Comparison of ENCODE assay signal across 12 mouse cellular contexts in the genomic region with DNA sequence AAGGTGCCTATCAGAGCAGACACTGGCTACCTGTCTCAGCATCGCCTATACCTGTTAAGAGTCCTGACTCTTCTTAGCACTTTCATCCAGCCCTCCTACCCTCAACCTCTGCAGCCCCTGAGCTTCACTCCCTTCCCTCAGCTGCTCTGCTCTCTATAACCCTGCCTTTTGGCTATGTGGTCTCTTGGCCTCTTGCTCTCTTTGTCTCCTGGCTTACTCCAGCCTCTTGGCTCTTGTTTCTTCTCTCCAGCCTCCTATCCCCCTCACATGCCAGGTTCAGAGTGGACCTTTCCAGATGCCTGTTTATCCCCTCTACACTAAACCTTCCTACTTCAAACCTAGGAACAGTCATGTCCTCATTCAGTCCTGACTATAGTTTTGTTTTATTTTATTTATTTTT. TPM values are rescaled to one million over a fixed set of nuclear protein-coding genes. Genes with fewer than 3 reads are reported as not detected.
DNase-seq lines count a peak whose midpoint lies in the region; ATAC-seq and TF ChIP-seq lines count a peak whose summit lies in the region.
"Had no signal": no experiment of that assay in that cellular context is flagged by ENCODE, and none has a peak within 500 bp of the region (broad histone marks: within the 10 kb centered on the region; RNA-seq: fewer than 3 reads in every experiment).

No protein-coding gene starts in this region.

- H3K9me3 ChIP-seq in forebrain, embryonic 10.5 days, result no peaks in the 10 kb centered on the region
- no peaks in the 10 kb centered on the region for H3K9me3 ChIP-seq in forebrain, embryonic 16.5 days (ENCODE audit: control insufficient read depth, low read length)
- no peaks in the 10 kb centered on the region for H3K9me3 ChIP-seq in hindbrain, embryonic 15.5 days
- H3K9me3 ChIP-seq in hindbrain, embryonic 11.5 days (ENCODE audit: control insufficient read depth, low read length), result no peaks in the 10 kb centered on the region
- no peaks in the 10 kb centered on the region for H3K9me3 ChIP-seq in embryonic facial prominence, embryonic 14.5 days (ENCODE audit: control insufficient read depth, low read length)
- no peaks in the 10 kb centered on the region for H3K9me3 ChIP-seq in liver, postnatal 0 days (ENCODE audit: low read length)
- H3K9me3 ChIP-seq: forebrain, embryonic 12.5 days had no signal

- TF ChIP-seq EP300 in liver, postnatal 0 days (IDR thresholded peaks at IDR 0.05; ENCODE audit: low read depth), result no peak

- H3K27me3 ChIP-seq in forebrain, embryonic 10.5 days (ENCODE audit: poor library complexity, severe bottlenecking), result peaks cover 10% of the 10 kb centered on the region
- H3K27me3 ChIP-seq in forebrain, embryonic 16.5 days (replicated peaks; ENCODE audit: control insufficient read depth, insufficient read depth, low read length), result 0 out of 2 replicates have a peak, but pooled peaks cover 3% of the 10 kb centered on the region
- peaks cover 2% of the 10 kb centered on the region; the same call in 1 of the 2 replicates for H3K27me3 ChIP-seq in hindbrain, embryonic 15.5 days
- no peaks in the 10 kb centered on the region for H3K27me3 ChIP-seq in hindbrain, embryonic 11.5 days (ENCODE audit: control insufficient read depth, insufficient read depth, low read length)
- 0 out of 2 replicates have a peak, but pooled peaks cover 3% of the 10 kb centered on the region for H3K27me3 ChIP-seq in embryonic facial prominence, embryonic 14.5 days (replicated peaks; ENCODE audit: control insufficient read depth, insufficient read depth, low read length)
- H3K27me3 ChIP-seq in liver, postnatal 0 days (ENCODE audit: insufficient read depth, low read length), result 0 out of 2 replicates have a peak, but pooled peaks cover 2% of the 10 kb centered on the region

- peaks cover 31% of the 10 kb centered on the region for H3K36me3 ChIP-seq in forebrain, embryonic 10.5 days (replicated peaks)
- no peaks in the 10 kb centered on the region for H3K36me3 ChIP-seq in forebrain, embryonic 16.5 days (ENCODE audit: control insufficient read depth, insufficient read depth)
- no peaks in the 10 kb centered on the region for H3K36me3 ChIP-seq in hindbrain, embryonic 15.5 days
- H3K36me3 ChIP-seq in hindbrain, embryonic 11.5 days (ENCODE audit: control insufficient read depth, insufficient read depth, low read length), result no peaks in the 10 kb centered on the region
- 0 out of 2 replicates have a peak, but pooled peaks cover 8% of the 10 kb centered on the region for H3K36me3 ChIP-seq in embryonic facial prominence, embryonic 14.5 days (ENCODE audit: control insufficient read depth, insufficient read depth, low read length)
- 0 out of 2 replicates have a peak, but pooled peaks cover 3% of the 10 kb centered on the region for H3K36me3 ChIP-seq in liver, postnatal 0 days (replicated peaks; ENCODE audit: insufficient read depth, low read length)

- H3K27ac ChIP-seq in forebrain, embryonic 10.5 days, result 0 out of 2 replicates have a peak overlapping the region, but pooled peaks have one; percentile 8
- H3K27ac ChIP-seq in forebrain, embryonic 16.5 days (ENCODE audit: low read length), result no peak overlapping the region
- H3K27ac ChIP-seq in hindbrain, embryonic 15.5 days (replicated peaks), result no peak overlapping the region
- H3K27ac ChIP-seq in hindbrain, embryonic 11.5 days (ENCODE audit: low read depth, low read length), result no peak overlapping the region
- H3K27ac ChIP-seq in embryonic facial prominence, embryonic 14.5 days (replicated peaks; ENCODE audit: low read depth, low read length), result no peak overlapping the region
- 0 out of 2 replicates have a peak overlapping the region, but pooled peaks have one; percentile 25 for H3K27ac ChIP-seq in liver, postnatal 0 days (ENCODE audit: low read depth)
- H3K27ac ChIP-seq: forebrain, embryonic 12.5 days had no signal

- no peak for ATAC-seq in forebrain, embryonic 16.5 days
- ATAC-seq in hindbrain, embryonic 15.5 days (ENCODE audit: low FRiP score, low read depth), result no peak
- ATAC-seq in hindbrain, embryonic 11.5 days (ENCODE audit: low FRiP score), result no peak
- no peak for ATAC-seq in embryonic facial prominence, embryonic 14.5 days (ENCODE audit: low read depth)
- no peak for ATAC-seq in liver, postnatal 0 days
- ATAC-seq: inflammation-experienced regulatory T-cells, adult 6 months had no signal

- H3K4me2 ChIP-seq in forebrain, embryonic 16.5 days (ENCODE audit: low read length), result no peak overlapping the region
- peak overlapping the region; percentile 70 for H3K4me2 ChIP-seq in hindbrain, embryonic 15.5 days
- H3K4me2 ChIP-seq in hindbrain, embryonic 11.5 days (replicated peaks; ENCODE audit: low read depth, low read length), result no peak overlapping the region
- peak overlapping the region; percentile 82 for H3K4me2 ChIP-seq in embryonic facial prominence, embryonic 14.5 days (ENCODE audit: low read depth, low read length)
- H3K4me2 ChIP-seq in liver, postnatal 0 days (ENCODE audit: low read depth, low read length), result peak overlapping the region; percentile 97; the same call in 1 of the 2 replicates

- no peak overlapping the region for H3K9ac ChIP-seq in forebrain, embryonic 16.5 days (replicated peaks; ENCODE audit: low read depth, low read length)
- H3K9ac ChIP-seq in hindbrain, embryonic 15.5 days, result no peak overlapping the region
- H3K9ac ChIP-seq in hindbrain, embryonic 11.5 days (ENCODE audit: low read depth, low read length), result no peak overlapping the region
- no peak overlapping the region for H3K9ac ChIP-seq in embryonic facial prominence, embryonic 14.5 days (ENCODE audit: low read depth, low read length)
- H3K9ac ChIP-seq in liver, postnatal 0 days (replicated peaks), result no peak overlapping the region
- H3K9ac ChIP-seq: forebrain, embryonic 12.5 days had no signal

- TF ChIP-seq CTCF in liver, postnatal 0 days (IDR thresholded peaks at IDR 0.05; ENCODE audit: low read depth), result no peak

- WGBS in forebrain, embryonic 10.5 days, result 97% methylated on average over 1 of the region's 1 CpGs
- WGBS in forebrain, embryonic 16.5 days, result 100% methylated on average over 1 of the region's 1 CpGs
- WGBS in hindbrain, embryonic 15.5 days, result 89% methylated on average over 1 of the region's 1 CpGs
- whole genome bisulfite sequencing in hindbrain, embryonic 11.5 days, result 95% methylated on average over 1 of the region's 1 CpGs
- 93% methylated on average over 1 of the region's 1 CpGs for WGBS in embryonic facial prominence, embryonic 14.5 days
- 88% methylated on average over 1 of the region's 1 CpGs for WGBS in liver, postnatal 0 days (ENCODE audit: insufficient replicate concordance)

- H3K4me1 ChIP-seq in forebrain, embryonic 10.5 days, result peaks cover 41% of the 10 kb centered on the region
- H3K4me1 ChIP-seq in forebrain, embryonic 16.5 days (replicated peaks; ENCODE audit: control insufficient read depth, insufficient read depth, low read length), result peaks cover 24% of the 10 kb centered on the region
- H3K4me1 ChIP-seq in hindbrain, embryonic 15.5 days (replicated peaks), result peaks cover 29% of the 10 kb centered on the region
- H3K4me1 ChIP-seq in hindbrain, embryonic 11.5 days (replicated peaks; ENCODE audit: control insufficient read depth, insufficient read depth, low read length), result no peaks in the 10 kb centered on the region
- peaks cover 32% of the 10 kb centered on the region for H3K4me1 ChIP-seq in embryonic facial prominence, embryonic 14.5 days (ENCODE audit: control insufficient read depth, insufficient read depth, low read length)
- peaks cover 27% of the 10 kb centered on the region for H3K4me1 ChIP-seq in liver, postnatal 0 days (ENCODE audit: insufficient read depth)

- H3K4me3 ChIP-seq in forebrain, embryonic 10.5 days, result no peak overlapping the region; the same call in 1 of the 2 replicates
- H3K4me3 ChIP-seq in forebrain, embryonic 16.5 days (replicated peaks; ENCODE audit: low read length), result no peak overlapping the region
- H3K4me3 ChIP-seq in hindbrain, embryonic 15.5 days, result no peak overlapping the region
- H3K4me3 ChIP-seq in hindbrain, embryonic 11.5 days (ENCODE audit: low read depth, low read length), result no peak overlapping the region
- H3K4me3 ChIP-seq in embryonic facial prominence, embryonic 14.5 days (ENCODE audit: low read depth, low read length), result no peak overlapping the region
- no peak overlapping the region for H3K4me3 ChIP-seq in liver, postnatal 0 days (ENCODE audit: low read depth, low read length)
- H3K4me3 ChIP-seq: forebrain, embryonic 12.5 days had no signal

- no peak for DNase-seq in forebrain, embryonic 10.5 days (ENCODE audit: extremely low spot score, low spot score)
- DNase-seq in hindbrain, embryonic 11.5 days (ENCODE audit: low spot score), result no peak
- no peak for DNase-seq in embryonic facial prominence, embryonic 14.5 days (ENCODE audit: low spot score)
- no peak for DNase-seq in liver, postnatal 0 days
- no peak for DNase-seq in adrenal gland, postnatal 10 days
- DNase-seq in ovary, adult 18-20 months (ENCODE audit: low spot score), result no peak
- DNase-seq: left cerebral cortex, postnatal 4 days; right cerebral cortex, adult 18-20 months had no signal

RNA-seq across cellular contexts. Expression of a gene that starts 2.6 kb away (rescaled TPM):
- 1.4 TPM in 1 of 2 replicates, not detected in the other for polyA plus RNA-seq in forebrain, embryonic 10.5 days (2016; fragmentation: Nextera tagmentation; extraction: Ambion mirVana)
- not detected in 2 replicates for polyA plus RNA-seq in forebrain, embryonic 16.5 days (2015; fragmentation: Nextera tagmentation; extraction: Ambion mirVana)
- polyA plus RNA-seq in hindbrain, embryonic 15.5 days (2015; fragmentation: Nextera tagmentation; extraction: Ambion mirVana), result 0.82 and 1.2 TPM in 2 replicates
- 1.0 TPM in 1 of 2 replicates, not detected in the other for polyA plus RNA-seq in hindbrain, embryonic 11.5 days (2014; fragmentation: Nextera tagmentation; extraction: Ambion mirVana)
- 2.1 and 2.9 TPM in 2 replicates for polyA plus RNA-seq in embryonic facial prominence, embryonic 14.5 days (2014; fragmentation: Nextera tagmentation; extraction: Ambion mirVana)
- polyA plus RNA-seq in liver, postnatal 0 days (2015; fragmentation: Nextera tagmentation; extraction: Ambion mirVana), result 0.79 and 1.1 TPM in 2 replicates
- total RNA-seq in adrenal gland, postnatal 10 days (2021), result 1 to 10 TPM in 1 of 2 experiments, under 1 TPM in 1; 0.66 to 1.2 TPM
- total RNA-seq: left cerebral cortex, postnatal 4 days had no signal
- polyA plus RNA-seq: forebrain, embryonic 12.5 days; inflammation-experienced regulatory T-cells, adult 6 months had no signal

RNA-seq across cellular contexts. Expression of a gene that starts 3.1 kb away (rescaled TPM):
- polyA plus RNA-seq in forebrain, embryonic 10.5 days (2016; fragmentation: Nextera tagmentation; extraction: Ambion mirVana), result 67.3 and 68.7 TPM in 2 replicates
- 56.7 and 70.2 TPM in 2 replicates for polyA plus RNA-seq in forebrain, embryonic 16.5 days (2015; fragmentation: Nextera tagmentation; extraction: Ambion mirVana)
- polyA plus RNA-seq in hindbrain, embryonic 15.5 days (2015; fragmentation: Nextera tagmentation; extraction: Ambion mirVana), result 69.9 and 71.4 TPM in 2 replicates
- 110 TPM in 2 replicates for polyA plus RNA-seq in hindbrain, embryonic 11.5 days (2014; fragmentation: Nextera tagmentation; extraction: Ambion mirVana)
- polyA plus RNA-seq in embryonic facial prominence, embryonic 14.5 days (2014; fragmentation: Nextera tagmentation; extraction: Ambion mirVana), result 115 and 118 TPM in 2 replicates
- 35.8 and 37.2 TPM in 2 replicates for polyA plus RNA-seq in liver, postnatal 0 days (2015; fragmentation: Nextera tagmentation; extraction: Ambion mirVana)
- total RNA-seq in adrenal gland, postnatal 10 days (2021), result 100 to 1,000 TPM in 1 of 2 experiments, 10 to 100 TPM in 1; 97.6 to 110 TPM

Comparison
In these comparisons a context has a peak if more than half of its experiments do, and no peak if none do; other contexts are left out.
1. H3K27ac ChIP-seq: peak in forebrain, embryonic 10.5 days (single experiment) and liver, postnatal 0 days (single experiment); none in forebrain, embryonic 16.5 days (single experiment), hindbrain, embryonic 15.5 days (single experiment), hindbrain, embryonic 11.5 days (single experiment) and embryonic facial prominence, embryonic 14.5 days (single experiment).
2. H3K4me2 ChIP-seq: peak in hindbrain, embryonic 15.5 days (single experiment), embryonic facial prominence, embryonic 14.5 days (single experiment) and liver, postnatal 0 days (single experiment); none in forebrain, embryonic 16.5 days (single experiment) and hindbrain, embryonic 11.5 days (single experiment).